Mouse (Mus musculus): Measurements from ENCODE around the gene Kcnj16.

Gene Kcnj16

DNA sequence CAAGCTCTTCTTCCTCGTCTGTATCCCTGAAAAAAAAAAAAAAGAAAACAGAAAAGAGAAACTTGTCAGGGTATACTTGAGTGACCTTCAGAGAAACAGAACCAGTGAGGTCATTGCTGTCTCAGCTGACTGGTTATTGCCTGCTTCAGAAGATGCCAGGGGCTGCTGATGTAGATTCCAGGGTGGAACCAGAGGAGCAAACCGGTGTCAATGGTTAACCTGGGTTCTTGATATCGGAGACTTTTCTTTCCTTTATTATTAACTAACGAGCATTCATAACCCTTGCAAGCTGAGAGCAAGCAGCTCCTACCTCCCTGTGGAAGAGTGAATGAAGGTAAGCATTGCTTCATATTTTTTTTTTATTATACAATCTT is at the start of gene Kcnj16:
Kcnj16 (plus strand) TSS at position 272 of the 374 bp plus-strand sequence.
- no peak for DNase-seq

GRCm38 (mm10) chr11:110918808-110919465 is 48.9 kb upstream of the Kcnj16 start:
- no peak for DNase-seq

DNA sequence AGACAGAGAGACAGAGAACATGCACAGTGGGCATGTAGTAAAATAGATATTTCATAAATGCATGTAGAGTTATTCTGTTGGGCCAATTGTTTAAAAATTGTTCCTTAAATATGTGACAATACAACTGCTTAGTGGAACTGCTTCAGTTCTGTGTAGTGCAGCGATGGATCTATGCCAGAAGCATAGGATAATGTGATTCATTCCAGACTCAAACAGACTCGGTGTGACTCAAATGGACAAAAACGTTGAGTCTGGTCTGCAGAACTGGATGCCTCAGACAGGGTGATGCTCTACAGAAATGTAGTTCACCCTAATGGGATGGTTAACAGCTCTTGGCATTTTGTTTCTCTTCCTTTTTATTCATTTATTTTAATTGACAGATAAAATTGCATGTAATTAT is 32.1 kb upstream of the Kcnj16 start:
- DNase-seq = no peak

GRCm38 (mm10) chr11:110942280-110942679 is 25.6 kb upstream of the Kcnj16 start:
- DNase-seq = no peak

GRCm38 (mm10) chr11:110942695-110943135 is 25.1 kb upstream of the Kcnj16 start:
- no peak for DNase-seq

DNA sequence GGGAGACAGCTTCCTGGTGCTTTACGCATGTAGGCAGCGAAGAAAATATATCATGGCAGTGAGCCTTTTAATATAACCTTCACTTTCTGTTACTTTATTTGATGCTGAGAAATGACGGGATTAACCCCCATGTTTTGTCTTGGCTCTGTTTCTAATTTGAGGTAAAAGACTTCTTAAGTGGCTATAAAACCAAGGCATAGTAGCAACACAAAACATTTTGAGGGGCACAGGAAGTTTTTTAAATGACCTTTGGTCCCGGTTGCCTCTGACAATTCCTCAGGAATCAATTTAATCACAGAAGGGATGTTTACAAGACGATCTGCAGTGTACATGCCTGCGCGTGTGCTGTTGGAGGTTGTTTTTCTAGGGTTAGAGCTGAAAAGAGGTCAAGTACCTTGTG is 11.2 kb upstream of the Kcnj16 start:
- DNase-seq = no peak

DNA sequence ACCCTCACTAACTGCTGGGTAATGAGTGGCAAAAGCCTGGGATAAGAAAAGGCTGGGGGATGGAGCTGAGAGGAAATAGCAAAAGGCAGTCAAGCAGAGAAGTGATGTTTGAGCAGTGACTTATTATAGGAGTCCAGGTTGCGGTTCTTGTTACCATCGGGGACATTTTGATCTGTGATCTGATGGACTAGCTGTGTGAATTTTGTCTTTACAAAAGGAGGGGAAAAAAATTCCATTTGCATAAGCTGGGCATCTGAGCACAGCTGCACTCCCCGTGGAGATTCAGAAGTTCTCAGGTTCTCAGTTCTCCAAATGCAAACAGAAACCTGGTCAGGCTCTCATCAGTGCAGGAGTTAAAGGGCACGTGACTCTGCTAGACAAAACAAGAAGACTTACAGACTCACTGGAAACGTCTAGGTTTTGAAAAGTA is 6.2 kb upstream of the Kcnj16 start:
- no peak for DNase-seq

GRCm38 (mm10) chr11:110967019-110967761 is 643 bp upstream of the Kcnj16 start:
- DNase-seq = no peak

DNA sequence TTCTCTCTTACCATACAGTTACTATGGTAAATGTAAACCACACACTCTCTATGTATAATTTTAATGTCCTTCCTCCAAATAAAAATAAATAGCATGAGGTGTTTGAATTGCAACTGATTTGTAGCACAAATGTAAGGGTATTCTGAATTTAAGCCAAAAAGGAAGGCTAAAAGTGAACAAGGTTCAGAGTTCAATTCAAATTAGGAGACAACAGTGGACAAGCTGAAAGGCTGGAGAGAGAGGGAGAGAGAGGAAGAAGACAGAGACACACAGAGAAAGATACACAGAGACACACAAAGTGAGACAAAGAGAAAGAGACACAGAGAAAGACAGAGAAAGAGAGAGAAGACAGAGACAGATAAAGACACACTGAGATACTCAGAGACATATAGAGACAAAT is 1.1 kb downstream of the Kcnj16 start:
- DNase-seq = no peak

DNA sequence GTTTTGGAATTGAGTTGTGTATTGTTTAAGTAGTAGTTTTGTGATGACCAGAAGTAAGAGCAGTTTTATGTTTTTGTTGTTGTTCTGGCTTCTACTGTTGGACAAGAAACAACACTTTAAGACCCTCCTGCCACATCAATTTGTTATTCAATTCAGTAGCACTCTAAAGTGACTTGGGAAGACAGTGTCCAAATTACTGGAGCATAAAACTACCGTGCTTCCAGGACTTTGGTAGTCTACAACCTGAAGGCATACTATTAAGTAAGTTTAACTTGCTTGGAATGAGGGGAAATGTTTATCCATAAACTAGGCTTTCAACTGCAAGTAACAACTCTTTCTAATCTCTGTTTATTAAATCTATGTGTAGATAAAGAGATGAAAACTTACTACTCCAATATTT is 17.7 kb downstream of the Kcnj16 start:
- DNase-seq = no peak

GRCm38 (mm10) chr11:110985949-110986348 is 18.1 kb downstream of the Kcnj16 start:
- DNase-seq = no peak

GRCm38 (mm10) chr11:110993616-110994015 is 25.8 kb downstream of the Kcnj16 start:
- DNase-seq = no peak

DNA sequence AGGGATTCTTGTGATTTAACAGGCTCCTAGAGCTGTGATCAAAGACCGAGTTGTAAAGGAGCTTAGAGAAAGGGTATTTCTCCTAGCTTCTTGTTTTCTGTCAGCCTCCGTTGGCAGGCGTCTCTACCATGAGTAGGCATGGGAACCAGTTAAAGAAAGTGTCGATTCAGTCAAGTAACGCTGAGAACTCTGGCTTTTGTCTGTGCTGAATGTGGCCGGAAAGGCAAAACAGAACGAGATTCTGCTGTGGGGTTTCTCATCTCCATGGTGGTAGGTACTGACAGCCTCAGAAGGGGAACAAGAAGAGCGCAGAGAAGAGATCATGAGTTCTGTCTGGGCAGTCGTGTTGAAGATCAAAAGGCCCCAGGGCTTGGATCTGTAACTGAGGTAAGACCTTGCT is 29.4 kb downstream of the Kcnj16 start:
- no peak for DNase-seq

- DNase-seq = no peak
Observed at GRCm38 (mm10) chr11:111005103-111005502, 37.3 kb downstream of the Kcnj16 start.

DNA sequence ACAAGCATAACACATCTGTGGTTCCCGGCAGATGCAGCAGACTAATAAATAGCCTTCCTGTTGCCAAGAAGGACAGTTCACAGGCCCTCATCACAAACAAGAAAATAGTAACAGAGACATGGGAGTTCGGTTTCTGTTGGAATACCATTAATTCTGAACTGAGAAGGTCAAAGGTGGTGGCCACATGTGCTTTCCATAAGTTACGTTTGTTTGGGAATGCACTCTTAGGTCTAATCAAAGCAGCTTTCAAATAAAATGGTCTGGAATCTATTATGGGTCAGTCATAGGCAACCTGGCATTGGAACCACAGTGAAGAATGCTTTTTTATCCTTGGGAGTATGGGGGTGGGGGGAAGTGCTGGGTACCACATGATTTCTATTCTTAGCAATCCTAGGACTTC is 41.6 kb downstream of the Kcnj16 start:
- DNase-seq = no peak

GRCm38 (mm10) chr11:111016206-111016605 is 48.4 kb downstream of the Kcnj16 start:
- no peak for DNase-seq

- no peak for DNase-seq
Observed at GRCm38 (mm10) chr11:111020211-111020610, 52.4 kb downstream of the Kcnj16 start.

DNA sequence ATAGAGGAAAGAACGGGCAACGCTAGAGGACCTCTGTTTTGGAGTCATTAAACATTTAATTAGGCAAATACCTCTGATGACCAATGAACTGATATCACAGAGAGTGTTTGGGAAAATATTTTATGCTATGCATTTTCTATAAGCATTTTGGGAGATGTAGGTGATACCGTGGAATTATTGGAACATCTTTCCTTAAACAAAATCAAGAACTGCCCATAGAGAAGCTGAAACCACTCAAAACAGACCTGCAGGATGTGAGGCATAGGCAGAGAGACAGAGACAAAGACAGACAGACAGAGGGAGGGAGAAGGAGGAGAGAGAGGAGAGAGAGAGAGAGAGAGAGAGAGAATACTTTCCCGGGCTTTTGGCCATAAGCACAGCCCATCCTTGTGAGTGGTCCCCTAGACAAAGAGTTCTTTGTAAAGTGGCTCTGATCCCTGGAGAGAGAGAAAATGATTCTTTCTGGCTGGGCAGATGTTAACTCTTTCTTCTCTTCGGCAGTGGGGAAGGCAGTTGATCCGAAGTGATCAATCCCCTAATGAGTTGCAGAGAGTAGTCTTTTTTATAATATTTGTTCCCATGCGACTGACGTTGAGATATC is 54.9 kb downstream of the Kcnj16 start:
- DNase-seq = no peak

GRCm38 (mm10) chr11:111042175-111042574 is 74.3 kb downstream of the Kcnj16 start:
- no peak for DNase-seq

- DNase-seq = no peak
Observed at GRCm38 (mm10) chr11:111043298-111043697, 75.5 kb downstream of the Kcnj16 start.

- DNase-seq = no peak
Observed at GRCm38 (mm10) chr11:111054252-111054651, 86.4 kb downstream of the Kcnj16 start.

GRCm38 (mm10) chr11:111054854-111055822 is 87.3 kb downstream of the Kcnj16 start:
- DNase-seq = no peak

DNA sequence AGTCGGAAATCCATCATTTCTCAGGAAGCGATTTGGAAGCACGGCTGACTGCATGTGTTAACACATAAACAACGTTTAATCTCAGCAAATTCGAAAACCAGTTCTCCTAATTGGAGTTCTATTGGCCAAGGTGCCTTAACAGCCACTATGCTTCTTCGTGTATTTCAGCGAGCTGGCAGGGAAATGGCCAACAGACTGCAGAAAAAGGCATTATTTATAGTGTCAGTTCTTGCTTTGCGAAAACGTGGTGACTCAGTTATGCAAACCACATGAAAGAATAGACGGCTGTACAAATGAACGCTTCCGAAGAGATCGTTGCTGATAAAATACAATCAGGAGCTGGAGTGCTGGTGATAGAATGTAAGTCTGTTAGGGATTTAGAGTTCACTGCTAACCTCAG is 88.2 kb downstream of the Kcnj16 start:
- no peak for DNase-seq

Data from cerebellum, adult 8-10 months (tissue).